Mouse (Mus musculus): ENCODE measurements around the gene Metap1d. TPM values are rescaled to one million over a fixed set of nuclear protein-coding genes. Genes with fewer than 3 reads are reported as not detected.
A peak's percentile ranks its signal among the peaks of the same experiment; 100 is the strongest.

Metap1d gene
- polyA plus RNA-seq, 1 experiment from 2014 or later: 17.0 TPM

GRCm38 (mm10) chr2:71544391-71545285 is 91.6 kb downstream of the Metap1d start:
- H3K27me3 ChIP-seq (ENCODE audit: control insufficient read depth, insufficient read depth, low read length): peaks cover 18% of the 10 kb centered on the region
- WGBS: 2% methylated on average over 61 of the region's 61 CpGs
- DNase-seq (ENCODE audit: low spot score): peak; percentile 29
- no peak overlapping the region for H3K9ac ChIP-seq (ENCODE audit: low read length)
- no peak overlapping the region for H3K27ac ChIP-seq (replicated peaks)
- no peak for ATAC-seq (ENCODE audit: low FRiP score, low TSS enrichment)
- H3K4me1 ChIP-seq (replicated peaks; ENCODE audit: control insufficient read depth, insufficient read depth): 0 out of 2 replicates have a peak, but pooled peaks cover 3% of the 10 kb centered on the region
- H3K4me3 ChIP-seq (ENCODE audit: low read depth, low read length): peak overlapping the region; percentile 32
- TF ChIP-seq EP300 (optimal IDR thresholded peaks at IDR 0.05) (no peak), CTCF (IDR thresholded peaks at IDR 0.05; ENCODE audit: low read depth) (no peak; the same call in 1 of the 2 replicates)
- no peaks in the 10 kb centered on the region for H3K36me3 ChIP-seq (ENCODE audit: control insufficient read depth, insufficient read depth, low read length)
- H3K9me3 ChIP-seq (ENCODE audit: control insufficient read depth, low read length): no peaks in the 10 kb centered on the region
- H3K4me2 ChIP-seq (replicated peaks; ENCODE audit: low read depth): peak overlapping the region; percentile 8; the same call in 1 of the 2 replicates

GRCm38 (mm10) chr2:71545401-71545881 is 92.4 kb downstream of the Metap1d start:
- peak; percentile 26 for DNase-seq (ENCODE audit: low spot score)
- H3K9ac ChIP-seq (ENCODE audit: low read length): no peak overlapping the region

GRCm38 (mm10) chr2:71545882-71546639 is 93.0 kb downstream of the Metap1d start:
- Histone ChIP-seq H3K4me1 (replicated peaks; ENCODE audit: control insufficient read depth, insufficient read depth) (0 out of 2 replicates have a peak, but pooled peaks cover 3% of the 10 kb centered on the region), H3K27me3 (ENCODE audit: control insufficient read depth, insufficient read depth, low read length) (peaks cover 21% of the 10 kb centered on the region), H3K4me2 (replicated peaks; ENCODE audit: low read depth) (peak overlapping the region; percentile 50), H3K36me3 (ENCODE audit: control insufficient read depth, insufficient read depth, low read length) (no peaks in the 10 kb centered on the region), H3K27ac (replicated peaks) (no peak overlapping the region), H3K9ac (ENCODE audit: low read length) (no peak overlapping the region), H3K9me3 (ENCODE audit: control insufficient read depth, low read length) (no peaks in the 10 kb centered on the region), H3K4me3 (ENCODE audit: low read depth, low read length) (peak overlapping the region; percentile 32)
- peak; percentile 45 for DNase-seq (ENCODE audit: low spot score)
- ATAC-seq (ENCODE audit: low FRiP score, low TSS enrichment): no peak
- 2% methylated on average over 56 of the region's 59 CpGs for WGBS
- no peak for TF ChIP-seq EP300 (optimal IDR thresholded peaks at IDR 0.05)

More at GRCm38 (mm10) chr2:71545401-71545881, 92.4 kb downstream of the Metap1d start:
- no peak for ATAC-seq (ENCODE audit: low FRiP score, low TSS enrichment)
- Histone ChIP-seq H3K4me2 (replicated peaks; ENCODE audit: low read depth) (peak overlapping the region; percentile 50), H3K4me3 (ENCODE audit: low read depth, low read length) (peak overlapping the region; percentile 32), H3K36me3 (ENCODE audit: control insufficient read depth, insufficient read depth, low read length) (no peaks in the 10 kb centered on the region), H3K27me3 (ENCODE audit: control insufficient read depth, insufficient read depth, low read length) (peaks cover 21% of the 10 kb centered on the region), H3K4me1 (replicated peaks; ENCODE audit: control insufficient read depth, insufficient read depth) (0 out of 2 replicates have a peak, but pooled peaks cover 3% of the 10 kb centered on the region), H3K9me3 (ENCODE audit: control insufficient read depth, low read length) (no peaks in the 10 kb centered on the region), H3K27ac (replicated peaks) (no peak overlapping the region)
- no peak for TF ChIP-seq EP300 (optimal IDR thresholded peaks at IDR 0.05)
- no peak for TF ChIP-seq CTCF (IDR thresholded peaks at IDR 0.05; ENCODE audit: low read depth)
- 1% methylated on average over 32 of the region's 32 CpGs for WGBS

- peak within 1 kb of the TSS; percentile 32 for H3K4me3 ChIP-seq (ENCODE audit: low read depth, low read length)
- H3K4me2 ChIP-seq (replicated peaks; ENCODE audit: low read depth): peak within 1 kb of the TSS; percentile 50
- peaks cover 21% of the 10 kb centered on the region for H3K27me3 ChIP-seq (ENCODE audit: control insufficient read depth, insufficient read depth, low read length)
- no peak for TF ChIP-seq EP300 (optimal IDR thresholded peaks at IDR 0.05)
- TF ChIP-seq CTCF (IDR thresholded peaks at IDR 0.05; ENCODE audit: low read depth): no peak
- H3K9me3 ChIP-seq (ENCODE audit: control insufficient read depth, low read length): no peaks in the 10 kb centered on the region
- no peak within 1 kb of the TSS for H3K27ac ChIP-seq (replicated peaks)
- ATAC-seq (ENCODE audit: low FRiP score, low TSS enrichment) (peak; percentile 10; the same call in 1 of the 2 replicates), DNase-seq (ENCODE audit: low spot score) (peak; percentile 46)
- under 1% methylated on average over 35 of the region's 37 CpGs for WGBS
- no peaks in the 10 kb centered on the region for H3K36me3 ChIP-seq (ENCODE audit: control insufficient read depth, insufficient read depth, low read length)
- H3K4me1 ChIP-seq (replicated peaks; ENCODE audit: control insufficient read depth, insufficient read depth): 0 out of 2 replicates have a peak, but pooled peaks cover 3% of the 10 kb centered on the region
- no peak within 1 kb of the TSS for H3K9ac ChIP-seq (ENCODE audit: low read length)
These were observed 93.6 kb downstream of the Metap1d start, which contains the start of gene Dlx2 for GRCm38 (mm10) chr2:71546640-71547071. Gene Dlx2, minus strand, starts transcription at chr2:71546754.

DNA sequence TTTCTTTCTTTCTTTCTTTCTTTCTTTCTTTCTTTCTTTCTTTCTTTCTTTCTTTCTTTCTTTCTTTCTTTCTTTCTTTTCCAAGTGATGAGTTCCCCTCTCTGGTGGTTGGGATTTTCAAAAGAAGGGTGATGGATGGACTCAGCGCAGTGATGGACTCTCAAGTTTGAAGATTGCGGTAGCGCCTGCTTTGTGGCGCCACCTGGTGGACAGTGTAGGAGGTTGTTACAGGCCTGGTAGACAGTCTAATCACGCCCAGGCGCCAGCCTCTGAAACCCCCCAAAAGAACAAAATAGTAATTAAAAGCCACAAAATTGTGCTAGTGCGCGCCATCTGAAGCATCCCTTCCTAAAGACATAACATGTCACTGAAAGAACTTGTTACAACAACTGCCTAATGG is 94.8 kb downstream of the Metap1d start:
- H3K4me1 ChIP-seq (replicated peaks; ENCODE audit: control insufficient read depth, insufficient read depth): 0 out of 2 replicates have a peak, but pooled peaks cover 3% of the 10 kb centered on the region
- no peak overlapping the region for H3K27ac ChIP-seq (replicated peaks)
- H3K9ac ChIP-seq (ENCODE audit: low read length): no peak overlapping the region
- H3K36me3 ChIP-seq (ENCODE audit: control insufficient read depth, insufficient read depth, low read length): no peaks in the 10 kb centered on the region
- TF ChIP-seq CTCF (IDR thresholded peaks at IDR 0.05; ENCODE audit: low read depth) (peak; percentile 85), EP300 (optimal IDR thresholded peaks at IDR 0.05) (no peak)
- peaks cover 21% of the 10 kb centered on the region for H3K27me3 ChIP-seq (ENCODE audit: control insufficient read depth, insufficient read depth, low read length)
- H3K4me3 ChIP-seq (ENCODE audit: low read depth, low read length): no peak overlapping the region
- ATAC-seq (ENCODE audit: low FRiP score, low TSS enrichment) (no peak), DNase-seq (ENCODE audit: low spot score) (peak; percentile 74)
- no peaks in the 10 kb centered on the region for H3K9me3 ChIP-seq (ENCODE audit: control insufficient read depth, low read length)
- 9% methylated on average over 8 of the region's 8 CpGs for WGBS
- no peak overlapping the region for H3K4me2 ChIP-seq (replicated peaks; ENCODE audit: low read depth)

All from stomach, postnatal 0 days (tissue).